ENCODE assay signal across 9 mouse cellular contexts in the genomic region with DNA sequence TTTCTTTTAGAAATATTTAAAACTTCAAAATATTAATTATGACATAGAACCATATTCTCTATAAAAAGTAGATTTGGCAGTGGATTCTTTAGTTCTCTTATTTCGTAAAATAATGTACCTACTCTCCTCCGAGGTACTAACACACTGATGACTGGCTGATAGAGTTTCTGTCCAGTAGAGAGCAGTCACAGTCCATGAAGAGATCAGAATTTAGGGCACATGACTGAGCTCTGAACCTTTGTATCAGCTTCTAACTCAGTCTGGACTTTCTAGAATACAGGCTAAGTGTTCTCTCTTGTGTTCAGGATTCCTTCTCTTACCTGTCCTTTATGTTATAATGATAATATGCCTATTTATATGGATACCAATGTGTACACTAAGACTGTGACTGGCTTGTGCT.
DNase-seq lines count a peak whose midpoint lies in the region; ATAC-seq and TF ChIP-seq lines count a peak whose summit lies in the region.
"Had no signal": no experiment of that assay in that cellular context is flagged by ENCODE, and none has a peak within 500 bp of the region (broad histone marks: within the 10 kb centered on the region; RNA-seq: fewer than 3 reads in every experiment).

No protein-coding gene starts in this region.

- TF ChIP-seq CTCF in liver, adult 2 months (IDR thresholded peaks at IDR 0.05; ENCODE audit: low read depth, low read length), result peak; percentile 29; the same call in 1 of the 2 replicates

- peaks cover 2% of the 10 kb centered on the region; the same call in 1 of the 2 replicates for H3K4me1 ChIP-seq in liver, adult 2 months (ENCODE audit: control insufficient read depth, insufficient read depth, low read length)
- no peaks in the 10 kb centered on the region for H3K4me1 ChIP-seq in midbrain, embryonic 16.5 days (ENCODE audit: control insufficient read depth, insufficient read depth, low read length)
- H3K4me1 ChIP-seq: neural tube, embryonic 13.5 days had no signal

- H3K9ac ChIP-seq in liver, adult 2 months (ENCODE audit: low read depth, low read length), result no peak overlapping the region
- H3K9ac ChIP-seq in midbrain, embryonic 16.5 days (ENCODE audit: low read depth, low read length), result no peak overlapping the region
- H3K9ac ChIP-seq: neural tube, embryonic 13.5 days had no signal

- TF ChIP-seq POLR2A in liver, adult 2 months (IDR thresholded peaks at IDR 0.05; ENCODE audit: extremely low read depth, insufficient read depth, low read length), result no peak

- no peak overlapping the region for H3K4me2 ChIP-seq in midbrain, embryonic 16.5 days (ENCODE audit: low read length)
- H3K4me2 ChIP-seq: neural tube, embryonic 13.5 days had no signal

- H3K27ac ChIP-seq in liver, adult 2 months (replicated peaks; ENCODE audit: insufficient read depth, low read depth, low read length), result no peak overlapping the region
- no peak overlapping the region for H3K27ac ChIP-seq in midbrain, embryonic 16.5 days (ENCODE audit: low read length)
- H3K27ac ChIP-seq: neural tube, embryonic 13.5 days had no signal

- H3K4me3 ChIP-seq in liver, adult 2 months (ENCODE audit: insufficient read depth, low read depth, low read length), result no peak overlapping the region
- no peak overlapping the region for H3K4me3 ChIP-seq in midbrain, embryonic 16.5 days (ENCODE audit: low read depth, low read length)
- H3K4me3 ChIP-seq: neural tube, embryonic 13.5 days had no signal

- peak; percentile 9 for DNase-seq in cerebellum, adult 8-10 months
- DNase-seq in cerebellum, adult 11 months, result no peak
- peak; percentile 73 for DNase-seq in liver, adult 2 months (ENCODE audit: extremely low read depth, low read depth, low spot score)
- no peak for DNase-seq in liver
- peak; percentile 59 for DNase-seq in fibroblast of lung, adult 2 months (ENCODE audit: low read depth)

- no peaks in the 10 kb centered on the region for H3K27me3 ChIP-seq in liver, adult 2 months (ENCODE audit: control insufficient read depth, insufficient read depth, low read length)
- H3K27me3 ChIP-seq in midbrain, embryonic 16.5 days (ENCODE audit: control insufficient read depth, insufficient read depth, low read depth, low read length), result no peaks in the 10 kb centered on the region
- H3K27me3 ChIP-seq: neural tube, embryonic 13.5 days had no signal

- ATAC-seq in midbrain, embryonic 16.5 days, result peak; percentile 60; the same call in 1 of the 2 replicates
- no peak for ATAC-seq in CD4-positive, CD25-positive, alpha-beta regulatory T cell, adult 4 months
- no peak for ATAC-seq in megakaryocyte-erythroid progenitor cell, adult 5-6 weeks (replicated peaks; ENCODE audit: low FRiP score, low TSS enrichment, poor library complexity, severe bottlenecking)

- no peaks in the 10 kb centered on the region for H3K79me2 ChIP-seq in liver, adult 2 months (ENCODE audit: control insufficient read depth, insufficient read depth, low read length)

- WGBS in liver, adult 2 months, result 41% methylated on average over 2 of the region's 2 CpGs
- 81% methylated on average over 2 of the region's 2 CpGs for WGBS in midbrain, embryonic 16.5 days

- no peaks in the 10 kb centered on the region for H3K36me3 ChIP-seq in liver, adult 2 months (ENCODE audit: control insufficient read depth, insufficient read depth, low read length)
- no peaks in the 10 kb centered on the region for H3K36me3 ChIP-seq in midbrain, embryonic 16.5 days (ENCODE audit: control insufficient read depth, insufficient read depth, low read length)
- H3K36me3 ChIP-seq: neural tube, embryonic 13.5 days had no signal

- H3K9me3 ChIP-seq in midbrain, embryonic 16.5 days (replicated peaks; ENCODE audit: control insufficient read depth, low read length, poor library complexity, severe bottlenecking), result no peaks in the 10 kb centered on the region
- H3K9me3 ChIP-seq: neural tube, embryonic 13.5 days had no signal

Comparison
In these comparisons a context has a peak if more than half of its experiments do, and no peak if none do; other contexts are left out.
1. DNase-seq: peak in cerebellum, adult 8-10 months (single experiment), liver, adult 2 months (single experiment) and fibroblast of lung, adult 2 months (single experiment); none in cerebellum, adult 11 months (single experiment) and liver (single experiment).